9 mouse cellular contexts compared by ENCODE assay signal in the genomic region with DNA sequence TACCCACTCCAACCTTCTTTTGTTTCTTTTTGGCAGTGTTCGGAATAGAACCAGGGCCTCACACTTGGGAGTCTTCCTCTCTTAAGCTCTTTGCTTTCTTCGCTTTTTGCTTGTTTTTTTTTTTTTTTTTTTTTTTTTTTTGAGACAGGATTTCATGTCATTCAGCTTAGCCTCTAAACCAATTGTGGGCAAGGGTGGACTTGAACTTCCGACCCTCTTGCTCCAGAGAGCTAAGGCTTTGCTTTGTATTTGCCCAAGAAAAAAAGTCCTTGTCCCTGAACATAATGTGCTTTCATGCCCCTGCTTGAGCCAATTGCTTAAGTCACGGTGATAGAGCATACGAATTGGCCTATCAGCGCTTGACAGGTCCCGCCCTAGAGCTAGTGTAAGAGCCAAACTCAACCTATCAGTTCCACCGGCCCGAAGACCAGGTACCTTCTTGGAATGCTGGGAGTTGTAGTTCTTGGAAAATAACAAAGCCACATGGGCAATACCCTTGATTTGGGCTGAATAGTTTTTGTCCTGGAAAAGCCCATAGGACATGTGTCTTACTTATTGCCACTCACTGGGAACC. TPM values are rescaled to one million over a fixed set of nuclear protein-coding genes. Genes with fewer than 3 reads are reported as not detected.
DNase-seq lines count a peak whose midpoint lies in the region; ATAC-seq and TF ChIP-seq lines count a peak whose summit lies in the region.
"Had no signal": no experiment of that assay in that cellular context is flagged by ENCODE, and none has a peak within 500 bp of the region (broad histone marks: within the 10 kb centered on the region; RNA-seq: fewer than 3 reads in every experiment).

No protein-coding gene starts in this region.

- H3K4me1 ChIP-seq in forebrain, postnatal 0 days (ENCODE audit: insufficient read depth): no peaks in the 10 kb centered on the region
- H3K4me1 ChIP-seq in forebrain, embryonic 15.5 days: no peaks in the 10 kb centered on the region
- peaks cover 2 to 5% of the 10 kb centered on the region in 2 experiments; a peak in 2 of 4 replicates for H3K4me1 ChIP-seq in MEL (ENCODE audit: control insufficient read depth in 1 of 2, insufficient read depth in 2 of 2, low read length in 2 of 2)
- no peaks in the 10 kb centered on the region for H3K4me1 ChIP-seq in hindbrain, embryonic 15.5 days (replicated peaks)
- H3K4me1 ChIP-seq in liver, embryonic 16.5 days (ENCODE audit: control insufficient read depth, low read depth, low read length): no peaks in the 10 kb centered on the region; the same call in 1 of the 2 replicates

- no peak for TF ChIP-seq RAD21 in MEL (IDR thresholded peaks at IDR 0.05; ENCODE audit: low read depth, low read length)

- no peak overlapping the region for H3K9ac ChIP-seq in forebrain, postnatal 0 days
- H3K9ac ChIP-seq in forebrain, embryonic 15.5 days (replicated peaks): no peak overlapping the region
- H3K9ac ChIP-seq in MEL (ENCODE audit: control insufficient read depth, low read depth, low read length, poor library complexity, severe bottlenecking): no peak overlapping the region
- H3K9ac ChIP-seq in hindbrain, embryonic 15.5 days: no peak overlapping the region
- no peak overlapping the region for H3K9ac ChIP-seq in liver, embryonic 16.5 days (ENCODE audit: low read depth, low read length)

- H3K36me3 ChIP-seq in forebrain, postnatal 0 days (ENCODE audit: insufficient read depth): no peaks in the 10 kb centered on the region
- H3K36me3 ChIP-seq in forebrain, embryonic 15.5 days: no peaks in the 10 kb centered on the region
- H3K36me3 ChIP-seq in MEL (ENCODE audit: control insufficient read depth in 1 of 2, insufficient read depth in 2 of 2, low read length in 2 of 2): peaks cover 0 to 2% of the 10 kb centered on the region in 2 experiments; a peak in 2 of 4 replicates
- H3K36me3 ChIP-seq in hindbrain, embryonic 15.5 days: no peaks in the 10 kb centered on the region
- no peaks in the 10 kb centered on the region for H3K36me3 ChIP-seq in liver, embryonic 16.5 days (ENCODE audit: control insufficient read depth, insufficient read depth)

- no peak overlapping the region for H3K4me3 ChIP-seq in forebrain, postnatal 0 days (ENCODE audit: low read depth, low read length)
- H3K4me3 ChIP-seq in forebrain, embryonic 15.5 days: no peak overlapping the region
- no peak overlapping the region for H3K4me3 ChIP-seq in MEL (ENCODE audit: control insufficient read depth in 1 of 2, insufficient read depth in 1 of 2, low read depth in 2 of 2, low read length in 2 of 2)
- no peak overlapping the region for H3K4me3 ChIP-seq in hindbrain, embryonic 15.5 days
- no peak overlapping the region for H3K4me3 ChIP-seq in liver, embryonic 16.5 days (ENCODE audit: low read depth, low read length)

- no peaks in the 10 kb centered on the region for H3K27me3 ChIP-seq in forebrain, postnatal 0 days (ENCODE audit: insufficient read depth, low read length)
- H3K27me3 ChIP-seq in forebrain, embryonic 15.5 days: no peaks in the 10 kb centered on the region
- H3K27me3 ChIP-seq in MEL (ENCODE audit: control insufficient read depth in 1 of 2, insufficient read depth in 2 of 2, low read length in 2 of 2): no peaks in the 10 kb centered on the region
- H3K27me3 ChIP-seq in hindbrain, embryonic 15.5 days: no peaks in the 10 kb centered on the region
- no peaks in the 10 kb centered on the region for H3K27me3 ChIP-seq in liver, embryonic 16.5 days (ENCODE audit: control insufficient read depth, insufficient read depth, low read depth, low read length)

- TF ChIP-seq EP300 in MEL (IDR thresholded peaks at IDR 0.05; ENCODE audit: low read depth in 1 of 2, low read length in 2 of 2): no peak

- no peak overlapping the region for H3K27ac ChIP-seq in forebrain, postnatal 0 days (ENCODE audit: low read depth, low read length)
- no peak overlapping the region for H3K27ac ChIP-seq in forebrain, embryonic 15.5 days (replicated peaks)
- H3K27ac ChIP-seq in MEL (ENCODE audit: control insufficient read depth, low read depth, low read length): no peak overlapping the region
- H3K27ac ChIP-seq in hindbrain, embryonic 15.5 days (replicated peaks): no peak overlapping the region
- H3K27ac ChIP-seq in liver, embryonic 16.5 days (ENCODE audit: low read length): no peak overlapping the region

- ATAC-seq in forebrain, postnatal 0 days: peak; percentile 60; the same call in 1 of the 2 replicates
- ATAC-seq in forebrain, embryonic 15.5 days (replicated peaks): no peak
- ATAC-seq in hindbrain, embryonic 15.5 days (ENCODE audit: low FRiP score, low read depth): peak; percentile 84; the same call in 1 of the 2 replicates
- peak; percentile 84 for ATAC-seq in liver, embryonic 16.5 days (ENCODE audit: low read depth)

- no peaks in the 10 kb centered on the region for H3K79me2 ChIP-seq in MEL (ENCODE audit: control insufficient read depth, insufficient read depth, low read length, poor library complexity)

- peak; percentile 21 for DNase-seq in forebrain, postnatal 0 days
- DNase-seq in MEL (ENCODE audit: low read depth, low spot score): peak; percentile 91
- no peak for DNase-seq in spleen, adult 12 weeks (ENCODE audit: low spot score)
- no peak for DNase-seq in gastrocnemius, postnatal 4 days (ENCODE audit: low spot score in 2 of 2)
- no peak for DNase-seq in thymus, postnatal 10 days (ENCODE audit: low spot score in 2 of 2)

- TF ChIP-seq POLR2A in MEL (IDR thresholded peaks at IDR 0.05; ENCODE audit: control insufficient read depth in 1 of 2, insufficient read depth in 1 of 2, low read depth in 1 of 2, low read length in 2 of 2, poor library complexity in 1 of 2): no peak

- WGBS in forebrain, postnatal 0 days: 38% methylated on average over 9 of the region's 9 CpGs
- 40% methylated on average over 9 of the region's 9 CpGs for WGBS in forebrain, embryonic 15.5 days
- WGBS in hindbrain, embryonic 15.5 days: 44% methylated on average over 9 of the region's 9 CpGs
- 41% methylated on average over 9 of the region's 9 CpGs for WGBS in liver, embryonic 16.5 days (ENCODE audit: insufficient replicate concordance)

- no peak for TF ChIP-seq CTCF in forebrain, postnatal 0 days (IDR thresholded peaks at IDR 0.05; ENCODE audit: low read depth)
- TF ChIP-seq CTCF in MEL (IDR thresholded peaks at IDR 0.05 in 2 of 3, conservative IDR thresholded peaks at IDR 0.05 in 1 of 3; ENCODE audit: control insufficient read depth in 1 of 3, insufficient read depth in 1 of 3, low read depth in 2 of 3, low read length in 3 of 3, poor library complexity in 1 of 3, severe bottlenecking in 1 of 3): no peak

- H3K9me3 ChIP-seq in forebrain, postnatal 0 days (ENCODE audit: low read length): no peaks in the 10 kb centered on the region
- H3K9me3 ChIP-seq in forebrain, embryonic 15.5 days: no peaks in the 10 kb centered on the region
- no peaks in the 10 kb centered on the region for H3K9me3 ChIP-seq in MEL (replicated peaks; ENCODE audit: insufficient read depth, low read length)
- H3K9me3 ChIP-seq in hindbrain, embryonic 15.5 days: no peaks in the 10 kb centered on the region
- no peaks in the 10 kb centered on the region for H3K9me3 ChIP-seq in liver, embryonic 16.5 days (replicated peaks; ENCODE audit: control insufficient read depth, low read length)

- H3K4me2 ChIP-seq in forebrain, postnatal 0 days (ENCODE audit: low read depth): no peak overlapping the region
- no peak overlapping the region for H3K4me2 ChIP-seq in forebrain, embryonic 15.5 days (replicated peaks)
- no peak overlapping the region for H3K4me2 ChIP-seq in hindbrain, embryonic 15.5 days
- H3K4me2 ChIP-seq in liver, embryonic 16.5 days (ENCODE audit: low read depth, low read length): no peak overlapping the region

RNA-seq across cellular contexts. Expression of a gene that starts 27.7 kb away (rescaled TPM):
- total RNA-seq in forebrain, postnatal 0 days (2014; rRNA removed): 0.15 and 0.43 TPM in 2 replicates
- not detected in 2 replicates for polyA plus RNA-seq in forebrain, postnatal 0 days (2015; fragmentation: Nextera tagmentation; extraction: Ambion mirVana)
- not detected in 2 replicates for polyA plus RNA-seq in forebrain, embryonic 15.5 days (2015; fragmentation: Nextera tagmentation; extraction: Ambion mirVana)
- total RNA-seq in MEL (2012; rRNA removed): 0.13 and 0.19 TPM in 2 replicates
- under 1 TPM in 1 of 2 experiments, not detected in 1; 0.14 TPM for polyA plus RNA-seq in MEL (2012; ENCODE audit: insufficient read depth in 1 of 2, insufficient read length in 2 of 2, low read depth in 1 of 2, low replicate concordance in 2 of 2, missing spikeins in 1 of 2)
- not detected in 2 replicates for polyA plus RNA-seq in hindbrain, embryonic 15.5 days (2015; fragmentation: Nextera tagmentation; extraction: Ambion mirVana)
- polyA plus RNA-seq in liver, embryonic 16.5 days (2015; fragmentation: Nextera tagmentation; extraction: Ambion mirVana): 0.15 and 0.32 TPM in 2 replicates
- 100 to 1,000 TPM; 254 to 296 TPM for total RNA-seq in gastrocnemius, postnatal 4 days (2021)

RNA-seq across cellular contexts. Expression of a gene that starts 30.9 kb away (rescaled TPM):
- 1.4 and 1.7 TPM in 2 replicates for total RNA-seq in forebrain, postnatal 0 days (2014; rRNA removed)
- polyA plus RNA-seq in forebrain, postnatal 0 days (2015; fragmentation: Nextera tagmentation; extraction: Ambion mirVana): 0.39 and 0.92 TPM in 2 replicates
- polyA plus RNA-seq in forebrain, embryonic 15.5 days (2015; fragmentation: Nextera tagmentation; extraction: Ambion mirVana): 0.96 and 1.0 TPM in 2 replicates
- not detected in 2 replicates for total RNA-seq in MEL (2012; rRNA removed)
- not detected for polyA plus RNA-seq in MEL (2012; ENCODE audit: insufficient read depth in 1 of 2, insufficient read length in 2 of 2, low read depth in 1 of 2, low replicate concordance in 2 of 2, missing spikeins in 1 of 2)
- polyA plus RNA-seq in hindbrain, embryonic 15.5 days (2015; fragmentation: Nextera tagmentation; extraction: Ambion mirVana): 1.1 and 1.2 TPM in 2 replicates
- 7.1 and 7.4 TPM in 2 replicates for polyA plus RNA-seq in liver, embryonic 16.5 days (2015; fragmentation: Nextera tagmentation; extraction: Ambion mirVana)
- total RNA-seq in gastrocnemius, postnatal 4 days (2021): 1 to 10 TPM; 3.9 to 4.6 TPM

RNA-seq across cellular contexts. Expression of a gene that starts 31.0 kb away (rescaled TPM):
- not detected in 2 replicates for total RNA-seq in forebrain, postnatal 0 days (2014; rRNA removed)
- not detected in 2 replicates for polyA plus RNA-seq in forebrain, postnatal 0 days (2015; fragmentation: Nextera tagmentation; extraction: Ambion mirVana)
- polyA plus RNA-seq in forebrain, embryonic 15.5 days (2015; fragmentation: Nextera tagmentation; extraction: Ambion mirVana): not detected in 2 replicates
- total RNA-seq in MEL (2012; rRNA removed): not detected in 2 replicates
- polyA plus RNA-seq in MEL (2012; ENCODE audit: insufficient read depth in 1 of 2, insufficient read length in 2 of 2, low read depth in 1 of 2, low replicate concordance in 2 of 2, missing spikeins in 1 of 2): not detected
- polyA plus RNA-seq in hindbrain, embryonic 15.5 days (2015; fragmentation: Nextera tagmentation; extraction: Ambion mirVana): not detected in 2 replicates
- polyA plus RNA-seq in liver, embryonic 16.5 days (2015; fragmentation: Nextera tagmentation; extraction: Ambion mirVana): 0.27 TPM in 1 of 2 replicates, not detected in the other
- total RNA-seq in gastrocnemius, postnatal 4 days (2021): not detected
- polyA plus RNA-seq: heart, embryonic 14.5 days had no signal

RNA-seq across cellular contexts. Expression of a gene that starts 37.8 kb away (rescaled TPM):
- 8.1 and 12.1 TPM in 2 replicates for total RNA-seq in forebrain, postnatal 0 days (2014; rRNA removed)
- 7.4 and 8.5 TPM in 2 replicates for polyA plus RNA-seq in forebrain, postnatal 0 days (2015; fragmentation: Nextera tagmentation; extraction: Ambion mirVana)
- polyA plus RNA-seq in forebrain, embryonic 15.5 days (2015; fragmentation: Nextera tagmentation; extraction: Ambion mirVana): 4.1 and 6.7 TPM in 2 replicates
- total RNA-seq in MEL (2012; rRNA removed): 0.10 and 0.12 TPM in 2 replicates
- polyA plus RNA-seq in MEL (2012; ENCODE audit: insufficient read depth in 1 of 2, insufficient read length in 2 of 2, low read depth in 1 of 2, low replicate concordance in 2 of 2, missing spikeins in 1 of 2): under 1 TPM in 1 of 2 experiments, not detected in 1; 0.24 TPM
- polyA plus RNA-seq in hindbrain, embryonic 15.5 days (2015; fragmentation: Nextera tagmentation; extraction: Ambion mirVana): 6.7 and 10.3 TPM in 2 replicates
- polyA plus RNA-seq in liver, embryonic 16.5 days (2015; fragmentation: Nextera tagmentation; extraction: Ambion mirVana): 20.7 and 23.0 TPM in 2 replicates
- 10 to 100 TPM; 16.0 to 21.7 TPM for total RNA-seq in gastrocnemius, postnatal 4 days (2021)

Comparison
In these comparisons a context has a peak if more than half of its experiments do, and no peak if none do; other contexts are left out.
1. DNase-seq: peak in forebrain, postnatal 0 days (single experiment) and MEL (single experiment); none in spleen, adult 12 weeks (single experiment), gastrocnemius, postnatal 4 days (0 of 2) and thymus, postnatal 10 days (0 of 2).